Mouse (Mus musculus) megakaryocyte-erythroid progenitor cell, adult 5-6 weeks (primary cell): Measurements from ENCODE around the gene Qk. TPM values are rescaled to one million over a fixed set of nuclear protein-coding genes. Genes with fewer than 3 reads are reported as not detected.

Source experiments
- ATAC-seq: replicated peaks from 2 replicates; pipeline ENCODE4 v1.8.0; 2016; ENCODE audit warnings: mild to moderate bottlenecking, inconsistent platforms; ENCODE audit not compliant: severe bottlenecking, poor library complexity, low FRiP score, low TSS enrichment
- total RNA-seq, 2 experiments: library from RNA; stranded (forward) in 1 of 2; stranded (reverse) in 1 of 2; fragments of 200-1000, 215-1000 nt in 1 of 2; fragments of >200 nt in 1 of 2; fragmentation: Nextera tagmentation in 1 of 2; gene quantifications; 2 replicates each; pipeline ENCODE4 v1.2.3; 2014 to 2017

Gene Qk
- total RNA-seq, 2 experiments from 2014 or later: 57.6 to 96.3 TPM

GRCm38 (mm10) chr17:10279532-10279931, 40.1 kb downstream of the Qk start:
- ATAC-seq: no peak

- ATAC-seq: no peak
Measured at GRCm38 (mm10) chr17:10269518-10269917, 50.1 kb downstream of the Qk start.

DNA sequence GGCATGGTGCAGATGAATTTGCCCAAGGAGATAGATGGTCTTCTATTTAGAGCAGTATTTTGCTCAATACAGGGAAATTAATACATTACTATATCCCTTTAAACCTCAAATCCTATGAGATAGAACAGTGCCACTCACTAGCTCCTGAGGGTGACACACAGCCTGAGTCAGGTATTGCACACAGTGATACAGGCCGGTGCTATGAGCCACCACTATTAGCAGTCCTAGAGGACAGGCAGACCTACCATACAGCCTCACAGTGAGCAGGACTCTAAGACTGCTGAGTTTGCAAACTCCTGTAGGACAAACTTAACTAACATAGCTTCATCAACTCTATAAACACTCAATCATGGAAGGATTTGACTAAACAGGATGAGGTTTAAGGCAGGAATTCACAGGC, 51.2 kb downstream of the Qk start:
- no peak for ATAC-seq

GRCm38 (mm10) chr17:10266207-10266606, 53.4 kb downstream of the Qk start:
- ATAC-seq: no peak

- ATAC-seq: no peak
Measured at GRCm38 (mm10) chr17:10251252-10251958, 68.2 kb downstream of the Qk start.

DNA sequence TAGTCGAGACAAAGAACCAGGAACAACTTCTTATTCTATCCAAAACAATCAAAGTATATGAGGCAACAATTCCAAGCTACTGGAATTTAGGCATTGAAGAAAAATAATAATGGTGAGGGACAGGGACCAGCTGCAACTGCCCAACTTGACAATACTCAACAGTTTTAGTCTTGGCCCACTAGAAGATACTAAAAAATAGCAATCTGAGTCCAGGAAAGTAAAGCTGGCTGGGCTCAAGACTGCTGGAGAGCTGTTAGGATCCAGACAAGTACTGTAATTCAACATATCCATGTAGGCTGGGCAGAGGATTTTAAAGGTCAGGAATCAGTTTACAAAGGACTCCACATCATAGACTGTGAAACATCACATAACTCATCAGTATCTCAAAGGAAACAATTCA, 79.6 kb downstream of the Qk start:
- ATAC-seq: no peak

- ATAC-seq: peak; percentile 52; the same call in 1 of the 2 replicates
Measured at GRCm38 (mm10) chr17:10236595-10236994, 83.1 kb downstream of the Qk start.

- ATAC-seq: 0 out of 2 replicates have a peak, but pooled peaks have one; percentile 47
Measured at GRCm38 (mm10) chr17:10232406-10232805, 87.2 kb downstream of the Qk start.

DNA sequence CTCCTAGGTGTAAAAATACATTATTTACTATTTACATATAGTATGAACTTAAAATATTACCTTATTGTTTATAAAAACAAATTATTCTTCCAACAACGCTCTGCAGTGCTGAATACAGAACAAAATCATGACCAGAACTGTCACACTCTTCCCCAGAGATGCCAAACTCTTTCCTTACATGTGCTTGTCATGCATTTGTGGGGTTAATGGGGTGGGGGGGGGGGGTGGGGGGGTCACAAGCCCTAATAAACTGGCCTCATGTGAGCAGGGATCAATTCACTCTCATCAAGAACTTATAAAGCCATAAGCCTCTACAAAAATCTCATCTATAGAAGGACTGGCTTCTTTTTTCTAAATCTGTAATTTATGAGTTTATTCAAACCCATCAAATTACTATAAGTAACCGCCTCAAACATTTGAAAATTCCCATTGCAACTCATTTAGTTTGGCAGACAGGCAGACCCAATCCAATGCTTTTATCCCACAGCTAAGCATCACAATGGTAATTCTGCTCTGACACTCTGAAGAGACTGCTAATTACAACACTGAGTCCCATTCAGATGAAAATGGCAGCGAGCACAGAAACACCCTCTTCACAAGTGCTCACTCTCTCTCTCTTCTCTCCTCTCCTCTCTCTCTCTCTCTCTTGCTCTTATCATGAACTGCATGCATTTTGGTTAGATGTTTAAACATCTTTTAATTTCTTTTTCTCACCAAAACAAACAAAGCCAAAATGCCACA, 91.7 kb downstream of the Qk start:
- no peak for ATAC-seq

GRCm38 (mm10) chr17:10216164-10216563, 103.5 kb downstream of the Qk start:
- ATAC-seq: no peak

DNA sequence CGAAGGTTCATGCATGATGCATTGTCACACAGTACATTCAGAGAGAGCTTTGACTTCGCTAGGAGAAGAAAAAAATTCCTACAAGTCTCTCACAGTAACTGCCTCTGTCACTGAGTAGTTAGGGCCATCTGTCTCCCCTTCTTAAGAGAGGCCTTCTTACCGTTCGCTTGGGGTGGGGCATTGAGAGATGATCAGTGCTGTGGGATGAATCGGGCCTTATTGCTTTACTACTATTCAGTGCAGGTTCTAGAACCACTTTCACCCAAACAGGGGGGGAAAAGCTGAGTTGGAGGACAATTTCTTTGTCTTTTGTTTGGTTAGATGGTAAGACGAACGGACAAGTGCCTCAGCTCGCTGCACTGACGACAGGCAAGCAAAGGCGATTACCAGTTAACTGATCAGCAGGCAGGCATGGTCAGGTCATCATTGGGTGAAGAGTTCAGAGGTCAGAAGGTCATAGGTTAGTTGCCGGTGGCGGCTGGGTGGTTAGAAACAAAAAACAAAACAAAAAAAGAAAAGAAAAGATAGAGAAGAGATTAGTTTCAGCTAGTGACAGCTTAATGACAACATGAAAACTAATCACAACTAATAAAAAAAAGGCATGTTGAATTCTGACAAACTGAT, 110.4 kb downstream of the Qk start:
- ATAC-seq: no peak

DNA sequence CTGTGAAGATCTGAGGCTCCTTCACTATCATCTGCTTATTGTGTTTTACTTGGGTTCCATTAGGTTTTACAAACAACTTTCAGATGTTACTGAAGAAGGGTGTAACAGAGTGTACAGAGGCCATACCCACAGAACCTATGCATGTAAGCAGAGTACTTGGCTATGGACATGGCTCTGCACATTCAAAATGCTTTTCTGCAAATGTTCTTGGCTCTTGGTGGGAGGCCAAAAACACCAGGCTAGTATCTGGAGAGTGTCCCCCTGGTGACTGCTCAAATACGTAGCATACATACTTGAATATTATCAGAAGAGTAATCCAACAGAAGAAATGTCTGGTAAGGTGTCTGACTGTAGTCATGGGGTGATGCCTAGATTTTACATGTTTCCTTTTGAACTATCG, 121.0 kb downstream of the Qk start:
- no peak for ATAC-seq

GRCm38 (mm10) chr17:10198231-10198630, 121.4 kb downstream of the Qk start:
- ATAC-seq: no peak

GRCm38 (mm10) chr17:10195703-10196102, 124.0 kb downstream of the Qk start:
- no peak for ATAC-seq

DNA sequence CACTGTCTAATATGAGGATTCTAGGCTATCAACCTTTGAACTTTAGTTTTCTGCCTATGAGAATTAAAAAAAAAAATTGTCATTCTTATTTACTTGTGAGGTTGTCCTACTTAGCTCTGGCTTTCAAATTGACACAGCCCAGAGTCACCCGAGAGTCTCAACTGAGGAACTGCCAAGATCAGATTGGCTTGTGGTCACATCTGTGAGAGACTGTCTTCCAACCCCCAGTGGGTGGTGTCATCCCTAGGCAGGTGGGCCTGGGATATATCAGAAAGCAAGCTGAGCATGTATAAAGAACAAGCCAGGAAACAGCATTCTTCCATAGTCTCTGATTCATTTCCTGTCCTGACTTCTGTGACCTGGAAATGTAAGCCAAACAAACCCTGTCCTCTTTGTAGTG, 128.8 kb downstream of the Qk start:
- ATAC-seq: no peak

- no peak for ATAC-seq
Measured at GRCm38 (mm10) chr17:10188481-10188880, 131.2 kb downstream of the Qk start.

DNA sequence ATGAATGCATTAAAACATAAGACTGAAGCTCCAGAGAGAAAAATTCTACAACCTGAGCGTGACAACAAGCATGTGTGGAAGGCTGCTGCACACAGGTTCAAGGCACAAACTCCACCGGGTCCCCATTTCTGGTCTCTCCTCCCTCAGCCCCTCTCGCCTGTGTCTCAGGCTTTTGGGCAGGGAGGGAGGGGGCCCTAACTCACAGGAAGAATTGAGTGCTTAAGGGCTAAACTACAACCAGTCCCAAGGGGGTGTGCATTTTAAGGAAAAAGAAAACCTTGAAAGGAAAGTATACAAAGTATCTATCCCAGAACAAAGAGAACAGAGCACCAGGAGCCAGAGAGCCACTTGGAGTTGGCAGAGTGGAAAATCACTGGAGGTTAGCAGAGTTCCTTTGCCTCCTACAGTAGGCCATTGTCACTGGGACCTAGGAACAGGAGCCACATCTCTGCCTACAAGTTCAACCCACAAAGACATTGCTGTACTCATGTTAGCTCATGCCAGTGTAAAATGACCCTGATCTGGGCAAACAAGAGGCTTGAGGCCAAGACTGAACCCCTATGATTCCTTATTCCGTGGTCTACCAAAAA, 132.1 kb downstream of the Qk start:
- no peak for ATAC-seq

DNA sequence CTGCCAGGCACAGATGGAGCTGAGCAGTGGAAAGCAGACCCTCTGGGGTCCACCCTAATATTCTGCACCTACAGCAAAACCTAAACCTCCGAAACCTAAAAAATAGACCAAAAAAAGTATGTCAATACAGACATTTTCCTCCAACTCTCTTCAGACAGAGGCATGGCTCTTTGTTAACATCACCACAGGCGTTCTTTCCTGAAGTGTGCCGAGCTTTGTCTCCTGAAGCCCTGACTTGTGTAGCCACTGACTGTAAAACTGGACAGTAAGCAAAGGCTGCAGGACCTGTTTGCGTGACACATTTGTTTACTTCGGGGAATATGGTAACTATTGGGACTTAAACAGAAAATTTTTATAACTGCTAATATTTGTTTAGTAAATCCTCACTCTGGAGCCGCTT, 137.9 kb downstream of the Qk start:
- no peak for ATAC-seq

GRCm38 (mm10) chr17:10177096-10177495, 142.6 kb downstream of the Qk start:
- no peak for ATAC-seq

- no peak for ATAC-seq
Measured at GRCm38 (mm10) chr17:10161258-10161657, 158.4 kb downstream of the Qk start.
